Mouse (Mus musculus) effector memory CD4-positive, alpha-beta T cell, adult 7 months (primary cell): ENCODE data around the gene Cirbp. TPM values are rescaled to one million over a fixed set of nuclear protein-coding genes. Genes with fewer than 3 reads are reported as not detected.

Source experiments
- polyA plus RNA-seq: library from polyadenylated mRNA; unstranded; fragments of 100-300 nt; shearing (Covaris generic); gene quantifications from one replicate; pipeline ENCODE4 v1.2.1, GENCODE M21; 2017

Cirbp gene
- polyA plus RNA-seq = 232 TPM

DNA sequence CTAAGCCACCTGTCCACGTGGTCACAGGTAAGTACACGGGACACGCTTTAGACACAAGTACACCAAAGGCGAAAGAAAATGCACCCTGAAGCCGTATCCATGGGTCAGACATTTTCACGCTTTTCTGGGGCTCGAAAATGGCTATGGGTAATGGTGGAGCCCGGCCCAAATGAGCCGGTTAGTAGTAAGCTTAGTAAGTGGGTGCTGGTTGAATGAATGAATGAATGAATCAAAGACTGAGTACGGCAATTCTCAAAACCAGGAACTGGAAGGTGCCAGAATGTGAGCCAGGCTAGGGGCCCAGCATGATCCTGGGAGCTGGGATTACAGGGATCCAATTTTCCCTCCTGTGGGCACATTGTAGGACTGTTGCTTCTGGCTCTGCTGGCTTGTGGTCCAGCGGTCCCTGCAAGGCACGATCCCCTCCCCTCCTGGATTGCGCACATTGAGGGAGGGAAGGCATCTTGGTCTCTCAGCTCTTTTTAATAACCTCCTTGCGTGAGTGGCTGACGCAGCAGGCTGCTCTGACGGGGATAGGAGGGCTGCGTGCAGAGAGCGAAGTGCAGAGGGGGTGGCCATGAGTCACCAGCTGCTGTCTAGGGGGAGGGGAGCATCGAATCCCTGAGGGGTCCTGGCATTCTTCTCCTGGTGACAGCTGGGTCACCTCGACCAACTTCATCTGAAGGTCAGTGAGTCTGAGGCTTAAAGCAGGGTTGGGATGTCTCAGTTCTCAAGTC lies at the start of gene Cirbp:
TSS of gene Cirbp (plus strand) at position 594 of the 737 bp plus-strand sequence.

DNA sequence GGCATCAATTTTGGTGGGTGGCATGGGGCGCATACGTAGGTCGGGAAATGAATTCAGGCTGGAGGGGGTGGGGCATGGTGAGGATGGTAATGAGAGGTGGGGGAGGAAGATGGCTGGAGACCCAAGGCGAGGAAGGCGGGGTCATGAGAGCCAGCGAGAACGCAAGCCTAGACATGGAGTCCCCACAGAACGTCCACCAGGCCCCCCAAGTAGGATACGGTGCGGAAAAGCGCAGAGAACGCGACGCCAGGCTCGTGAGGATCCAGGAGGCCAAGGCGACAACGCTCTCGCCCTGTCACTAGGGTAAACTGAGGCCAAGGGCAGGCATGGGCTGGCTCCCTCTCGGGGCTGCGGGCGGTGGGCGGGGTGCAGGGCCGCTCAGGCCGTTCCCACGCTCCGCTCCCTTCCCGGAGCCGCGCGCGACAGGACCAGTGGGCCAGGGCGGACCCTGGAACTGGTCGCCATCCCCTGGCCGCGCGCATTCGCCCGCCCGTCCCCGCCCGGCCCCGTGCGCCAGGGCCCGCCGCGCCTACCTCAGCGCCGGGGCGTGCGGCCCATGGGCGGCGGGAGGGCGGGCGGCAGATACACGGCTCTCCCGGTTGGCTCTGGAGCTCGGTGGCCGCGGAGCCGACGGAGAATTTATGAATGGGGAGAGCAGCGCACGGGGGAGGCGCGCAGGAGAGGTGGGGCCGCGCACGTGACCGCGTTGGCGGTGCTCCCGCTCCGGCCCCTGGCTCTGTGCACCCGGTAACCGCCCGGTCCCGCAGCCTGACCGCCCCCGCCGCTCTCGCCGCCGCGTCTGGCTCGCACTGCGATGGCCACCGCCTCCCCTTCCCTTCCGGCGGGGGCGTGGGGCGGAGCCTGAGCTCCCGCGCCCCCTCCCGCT lies 27.0 kb upstream of the Cirbp start, which contains the start of gene Atp5d:
TSS of gene Atp5d (plus strand) at position 80 of the 886 bp plus-strand sequence.

DNA sequence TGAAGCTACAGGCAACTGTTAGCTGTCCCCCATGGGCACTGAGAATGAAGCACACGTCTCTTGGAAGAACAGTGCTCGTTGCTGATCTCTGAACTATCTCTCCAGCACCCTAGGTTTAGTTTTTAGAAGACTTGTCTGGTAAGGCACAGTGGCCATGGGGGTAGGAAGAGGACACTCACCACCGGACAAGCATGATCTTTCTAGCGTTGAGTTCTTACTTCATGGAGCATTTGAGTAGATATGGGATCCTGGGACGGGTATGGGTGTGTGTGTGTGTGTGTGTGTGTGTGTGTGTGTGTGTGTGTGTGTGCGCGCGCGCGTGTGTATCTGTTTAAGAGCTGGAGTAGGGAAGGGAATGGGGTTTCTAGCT lies 25.1 kb upstream of the Cirbp start, which contains the start of gene Cbarp:
TSS of gene Cbarp (minus strand) at position 170 of the 370 bp plus-strand sequence.

DNA sequence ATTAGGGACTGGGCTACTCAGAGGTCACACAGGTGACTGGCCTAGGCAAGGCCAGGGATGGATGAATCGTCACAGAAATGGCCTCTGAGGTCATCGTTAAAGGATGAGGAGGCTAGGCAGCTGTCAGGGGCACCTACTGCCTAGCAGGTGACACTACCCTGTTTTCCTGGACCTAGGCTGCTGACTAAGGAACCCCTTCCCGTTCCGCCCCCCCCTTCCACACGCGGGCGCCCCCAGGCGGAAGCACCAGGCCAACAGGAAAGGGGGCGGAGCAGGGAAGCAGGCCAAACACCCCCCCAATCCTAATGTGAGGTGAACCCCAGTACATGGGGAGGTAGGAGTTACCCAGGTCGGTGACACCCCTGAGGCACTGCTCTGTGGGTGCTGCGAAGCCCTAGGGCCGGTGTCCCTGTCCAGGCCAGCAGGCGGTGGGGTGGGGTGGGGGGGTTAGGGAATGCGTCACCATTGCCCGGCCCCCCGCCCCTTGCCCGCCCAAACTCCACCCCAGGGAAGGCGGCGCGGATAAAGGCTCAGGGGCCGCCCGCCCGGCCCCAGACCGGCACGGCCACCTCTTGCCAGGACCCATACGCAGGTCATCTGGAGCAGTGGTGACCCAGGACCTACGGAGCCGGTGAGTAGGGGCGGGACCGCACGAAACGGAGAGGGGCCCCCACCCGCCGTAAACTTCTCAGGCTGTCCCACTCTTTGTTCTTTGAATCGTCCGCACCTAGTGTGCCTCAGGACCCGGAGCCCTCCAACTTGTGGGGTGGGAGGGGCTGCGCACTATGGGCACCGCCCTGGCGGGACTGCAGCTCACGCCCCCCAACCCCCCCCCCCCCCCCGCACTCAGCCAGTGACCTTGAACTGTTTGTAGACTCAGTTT lies 17.8 kb upstream of the Cirbp start, which contains the start of gene Midn:
TSS of gene Midn (plus strand) at position 554 of the 883 bp plus-strand sequence.

DNA sequence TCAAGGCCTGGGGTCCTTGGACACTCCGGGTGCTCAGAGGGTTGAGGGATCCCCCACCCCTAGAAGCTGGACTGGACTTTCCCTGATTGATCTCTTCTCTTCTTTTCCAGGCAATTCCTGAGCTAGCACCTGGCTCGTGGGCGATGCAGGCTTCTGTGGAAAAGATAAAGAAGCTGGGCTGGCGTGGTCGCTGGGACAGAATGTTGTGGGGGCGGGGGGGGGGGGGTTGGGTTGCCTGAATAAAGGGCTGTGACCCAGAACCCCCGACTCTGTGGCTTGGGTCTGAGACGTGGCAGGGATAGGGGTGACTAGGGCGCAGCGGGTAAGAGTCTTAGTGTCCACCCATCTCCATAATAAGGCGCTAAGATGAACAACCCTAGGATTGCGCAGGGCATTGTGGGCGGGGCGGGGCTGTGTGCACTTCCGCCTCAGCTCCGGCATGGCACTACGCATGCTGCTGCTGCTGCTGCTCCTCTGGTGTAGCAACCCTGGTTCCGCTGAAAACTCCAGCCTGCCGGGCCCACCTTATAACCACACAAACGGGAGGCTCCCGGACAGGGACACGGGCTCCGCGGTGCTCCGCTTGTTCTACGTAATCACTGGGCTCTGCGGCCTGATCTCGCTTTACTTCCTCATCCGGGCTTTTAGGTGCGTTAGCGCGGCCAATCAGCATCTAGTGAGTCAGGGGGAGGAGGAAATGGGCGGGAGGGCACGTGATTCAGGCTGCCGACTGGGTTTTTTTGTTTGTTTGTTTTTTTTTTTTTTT lies 6.9 kb downstream of the Cirbp start, which contains the start of gene 1600002K03Rik:
TSS of gene 1600002K03Rik (plus strand) at position 418 of the 766 bp plus-strand sequence.

DNA sequence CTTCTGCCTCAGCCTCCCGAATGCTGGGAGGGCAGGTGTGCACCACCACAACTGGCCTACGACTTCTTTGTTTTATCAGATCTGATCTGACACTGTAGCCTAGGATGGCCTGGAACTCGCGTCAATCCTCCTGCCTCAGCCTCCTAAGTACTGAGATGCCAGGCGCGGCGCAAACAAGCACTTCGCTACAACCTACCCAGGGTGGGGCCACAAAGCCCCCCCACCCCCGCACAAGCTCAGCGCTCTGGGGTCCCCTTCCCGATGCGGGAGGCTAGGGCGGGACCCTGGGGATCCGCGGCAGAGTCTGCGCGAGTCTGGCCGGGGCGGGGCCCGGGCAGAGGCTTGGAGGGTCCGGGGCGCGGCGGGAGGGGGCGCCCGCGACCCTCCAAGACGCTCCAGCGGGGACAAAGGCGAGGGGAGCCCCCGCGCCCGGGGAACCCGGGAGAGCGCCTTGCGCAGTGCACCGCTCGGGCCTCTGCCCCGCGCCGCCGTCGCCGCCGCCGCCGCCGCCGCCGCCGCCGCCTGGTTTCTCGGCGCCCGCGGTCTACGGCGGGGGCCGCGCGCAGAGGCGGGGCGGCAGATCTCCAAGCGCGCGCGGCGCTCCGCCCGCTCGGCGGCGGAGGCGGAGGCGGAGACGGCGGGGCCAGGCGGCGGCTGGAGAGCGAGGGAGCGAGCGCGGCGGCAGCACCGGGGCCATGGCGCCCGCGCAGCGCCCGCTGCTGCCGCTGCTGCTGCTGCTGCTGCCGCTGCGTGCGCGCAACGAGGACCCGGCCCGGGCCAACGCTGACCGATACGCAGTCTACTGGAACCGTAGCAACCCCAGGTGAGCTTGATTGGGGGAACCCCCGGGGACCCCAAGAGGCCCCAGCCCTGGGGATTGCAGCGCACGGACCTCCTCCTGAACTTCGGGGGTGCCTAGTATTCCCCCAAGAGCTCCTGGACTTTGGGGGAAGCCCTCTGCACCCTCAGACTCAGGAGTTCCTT lies 13.6 kb downstream of the Cirbp start, which contains the start of gene Efna2:
TSS of gene Efna2 (plus strand) at position 415 of the 984 bp plus-strand sequence.

Other genes starting within 250 kb of the Cirbp start
- 0.26 TPM for gene Kiss1r, start 249.0 kb upstream of the Cirbp start, polyA plus RNA-seq
- gene R3hdm4, start 244.8 kb upstream of the Cirbp start, polyA plus RNA-seq = 117 TPM
- gene Arid3a, start 238.9 kb upstream of the Cirbp start, polyA plus RNA-seq = 9.7 TPM
- 74.2 TPM for gene Wdr18, start 205.8 kb upstream of the Cirbp start, polyA plus RNA-seq
- gene Grin3b, start 195.3 kb upstream of the Cirbp start, polyA plus RNA-seq = 0.49 TPM
- gene Tmem259, start 181.7 kb upstream of the Cirbp start, polyA plus RNA-seq = 26.7 TPM
- gene Cnn2, start 177.4 kb upstream of the Cirbp start, polyA plus RNA-seq = 580 TPM
- 42.6 TPM for gene Abca7, start 169.5 kb upstream of the Cirbp start, polyA plus RNA-seq
- gene Arhgap45, start 149.3 kb upstream of the Cirbp start, polyA plus RNA-seq = 732 TPM
- 104 TPM for gene Polr2e, start 126.2 kb upstream of the Cirbp start, polyA plus RNA-seq
- 296 TPM for gene Gpx4, start 118.8 kb upstream of the Cirbp start, polyA plus RNA-seq
- gene Sbno2, start 60.4 kb upstream of the Cirbp start, polyA plus RNA-seq = 60.3 TPM
- gene Stk11, start 50.2 kb upstream of the Cirbp start, polyA plus RNA-seq = 31.4 TPM
- gene Atp5d, start 27.4 kb upstream of the Cirbp start, polyA plus RNA-seq = 367 TPM
- 5.3 TPM for gene Cbarp, start 25.1 kb upstream of the Cirbp start, polyA plus RNA-seq
- 4.4 TPM for gene Midn, start 17.7 kb upstream of the Cirbp start, polyA plus RNA-seq
- 18.9 TPM for gene 1600002K03Rik, start 7.0 kb downstream of the Cirbp start, polyA plus RNA-seq
- gene Efna2, start 13.5 kb downstream of the Cirbp start, polyA plus RNA-seq = 0.41 TPM
- gene Mum1, start 60.4 kb downstream of the Cirbp start, polyA plus RNA-seq = 66.2 TPM
- 159 TPM for gene Ndufs7, start 83.1 kb downstream of the Cirbp start, polyA plus RNA-seq
- gene Gamt, start 95.0 kb downstream of the Cirbp start, polyA plus RNA-seq = 1.8 TPM
- gene Dazap1, start 95.5 kb downstream of the Cirbp start, polyA plus RNA-seq = 78.1 TPM
- gene Rps15, start 126.5 kb downstream of the Cirbp start, polyA plus RNA-seq = 748 TPM
- 0.05 TPM for gene Apc2, start 130.0 kb downstream of the Cirbp start, polyA plus RNA-seq
- 29.9 TPM for gene 2310011J03Rik, start 154.6 kb downstream of the Cirbp start, polyA plus RNA-seq
- 1.8 TPM for gene Pcsk4, start 163.5 kb downstream of the Cirbp start, polyA plus RNA-seq
- gene Reep6, start 164.0 kb downstream of the Cirbp start, polyA plus RNA-seq = not detected
- gene Adamtsl5, start 182.4 kb downstream of the Cirbp start, polyA plus RNA-seq = not detected
- not detected for gene Plk5, start 190.5 kb downstream of the Cirbp start, polyA plus RNA-seq
- gene Mex3d, start 221.7 kb downstream of the Cirbp start, polyA plus RNA-seq = 7.3 TPM
- 92.9 TPM for gene Mbd3, start 233.6 kb downstream of the Cirbp start, polyA plus RNA-seq
- 115 TPM for gene Uqcr11, start 240.8 kb downstream of the Cirbp start, polyA plus RNA-seq